Mouse (Mus musculus) adrenal gland, postnatal 4 days (tissue): ENCODE data around the gene Hoxb7. TPM values are rescaled to one million over a fixed set of nuclear protein-coding genes. Genes with fewer than 3 reads are reported as not detected.

Experiments used
- DNase-seq, 2 experiments: peaks; one replicate each; pipeline ENCODE4 v3.0.0; 2021 to 2022; ENCODE audit warnings: low spot score in 2 of 2, mixed read lengths in 2 of 2
- long read RNA-seq, 2 experiments: library from polyadenylated mRNA; stranded (forward); transcript quantifications; one replicate each; pipeline ENCODE4 v2.0.0; 2021
- total RNA-seq, 2 experiments: library from RNA; stranded (reverse); gene quantifications; 2 replicates each; pipeline ENCODE4 v1.2.3; 2021

The Hoxb7 gene
- 10 to 100 TPM; 39.4 to 49.8 TPM for total RNA-seq
- long read RNA-seq, experiment 1, transcript Hoxb7-201 (2 exons, 1,291 nt), result major isoform, 46 of 48 reads
- long read RNA-seq, experiment 1, partial matches to known transcripts, result 0 of 48 reads
- long read RNA-seq, experiment 1, other reads (novel, unspliced or antisense), result 2 of 48 reads
- long read RNA-seq, experiment 2, transcript Hoxb7-201 (2 exons, 1,291 nt), result major isoform, 72 of 77 reads
- long read RNA-seq, experiment 2, partial matches to known transcripts, result 0 of 77 reads
- long read RNA-seq, experiment 2, other reads (novel, unspliced or antisense), result 4 of 77 reads

DNA sequence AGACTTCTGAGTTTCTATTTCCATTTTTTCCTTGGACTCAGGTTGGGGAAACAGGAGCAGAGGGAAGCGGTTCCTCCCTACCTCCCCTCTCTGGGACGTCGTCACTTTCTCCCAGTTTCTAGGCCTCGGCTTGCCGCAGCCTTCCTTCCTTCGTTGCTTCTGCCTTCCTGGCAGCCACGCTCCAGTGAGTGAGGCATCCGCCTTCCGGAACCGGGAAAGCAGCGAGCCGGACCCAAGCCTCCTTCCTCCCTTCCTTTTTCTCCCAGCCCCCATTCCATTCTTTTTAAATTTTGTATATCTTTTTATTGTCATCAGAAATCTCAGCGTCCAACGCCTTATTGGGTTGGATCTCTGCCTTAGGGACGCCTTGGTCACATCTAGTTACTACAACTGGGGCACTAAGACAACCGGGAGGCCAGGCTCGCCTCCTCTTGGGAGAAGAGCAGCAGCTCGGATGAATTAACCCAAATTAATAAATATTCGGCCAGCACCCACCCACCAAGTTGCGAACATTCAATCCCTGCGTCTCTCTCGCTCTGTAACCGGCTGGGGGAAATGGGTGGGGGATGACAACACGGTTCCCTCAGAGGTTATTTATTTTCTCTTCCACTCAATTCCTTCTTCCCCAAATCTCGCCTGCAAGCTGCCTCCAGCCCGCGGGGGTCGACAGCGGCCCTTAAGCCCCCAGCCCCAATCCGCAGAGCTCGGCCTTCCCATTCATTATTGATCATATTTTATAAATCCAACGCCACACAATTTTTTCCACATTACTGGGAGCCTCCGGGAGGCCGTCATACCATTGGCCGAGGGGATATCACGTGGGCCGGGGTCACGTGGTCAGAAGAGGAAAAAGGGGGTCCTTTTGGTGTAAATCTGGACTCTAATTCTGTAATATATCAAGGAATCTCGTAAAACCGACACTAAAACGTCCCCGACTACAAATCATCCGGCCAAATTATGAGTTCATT, at the start of gene Hoxb7:
TSS of gene Hoxb7 (plus strand) at position 853 of the 968 bp plus-strand sequence.
- no peak for DNase-seq

DNA sequence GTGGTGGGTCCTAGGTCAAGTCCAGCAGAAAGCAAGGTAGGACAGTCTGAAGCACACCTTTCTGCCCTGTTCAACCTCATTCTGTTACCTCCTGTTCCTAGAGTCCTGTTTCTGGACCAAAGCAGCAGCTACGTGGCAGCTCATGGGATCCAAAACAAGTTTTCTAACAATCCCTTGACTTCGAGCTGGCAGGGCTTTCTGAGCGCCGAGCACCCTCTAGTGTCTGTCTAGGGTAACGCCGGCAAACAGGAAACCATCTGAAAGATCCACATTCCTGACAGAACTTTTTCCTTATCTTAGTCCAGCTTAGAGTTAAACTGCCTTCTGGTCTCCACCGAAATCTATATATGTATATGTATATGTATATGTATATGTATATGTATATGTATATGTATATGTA, 46.2 kb upstream of the Hoxb7 start:
- DNase-seq, result no peak

DNA sequence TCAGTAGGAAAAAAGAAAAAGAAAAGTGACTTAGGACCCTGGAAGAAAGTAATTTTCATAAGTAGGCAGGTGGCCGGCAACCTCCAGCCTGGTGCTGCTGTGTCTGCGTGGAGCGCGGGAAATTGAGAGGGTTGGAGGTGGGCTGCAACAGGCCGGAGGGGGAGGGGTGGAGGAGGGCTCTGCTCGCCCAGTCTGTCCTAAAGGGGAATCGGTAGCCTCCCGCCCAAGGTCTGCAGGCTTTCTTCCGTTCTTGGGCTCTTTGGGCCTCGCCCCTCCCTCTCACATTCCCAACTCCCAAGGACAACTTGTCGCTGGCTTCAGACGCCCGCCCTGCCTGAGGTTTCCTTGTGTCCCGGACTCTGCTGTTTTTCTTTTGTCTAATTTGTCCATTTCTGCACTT, 35.5 kb upstream of the Hoxb7 start:
- DNase-seq, result no peak

DNA sequence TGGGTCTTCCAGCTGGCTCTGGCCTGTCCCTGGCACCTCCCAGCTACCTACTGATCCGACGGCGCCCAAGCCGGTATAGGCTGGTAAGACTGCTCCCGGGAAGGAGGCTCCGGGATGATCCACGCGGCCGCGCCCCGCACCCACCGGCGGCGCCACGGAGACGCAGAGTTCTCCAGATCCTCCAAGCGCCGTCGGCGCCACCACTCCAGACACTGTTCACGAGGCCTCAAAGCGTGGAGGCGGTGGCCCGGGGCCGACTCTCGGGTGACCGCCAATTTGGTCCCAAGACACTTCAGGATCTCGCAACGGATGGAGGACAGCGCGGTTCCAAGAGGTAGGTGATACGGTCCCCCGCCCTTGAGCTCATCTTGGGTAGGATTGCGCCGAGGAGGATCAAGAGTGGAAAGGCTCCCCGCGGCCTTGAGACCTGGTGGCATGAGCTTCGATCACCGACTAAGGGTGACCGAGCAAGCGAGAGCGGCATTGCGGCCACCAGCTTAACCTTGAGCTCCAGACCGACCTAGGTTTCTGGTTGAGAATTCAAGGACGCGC, 34.9 kb upstream of the Hoxb7 start:
- DNase-seq, result no peak

DNA sequence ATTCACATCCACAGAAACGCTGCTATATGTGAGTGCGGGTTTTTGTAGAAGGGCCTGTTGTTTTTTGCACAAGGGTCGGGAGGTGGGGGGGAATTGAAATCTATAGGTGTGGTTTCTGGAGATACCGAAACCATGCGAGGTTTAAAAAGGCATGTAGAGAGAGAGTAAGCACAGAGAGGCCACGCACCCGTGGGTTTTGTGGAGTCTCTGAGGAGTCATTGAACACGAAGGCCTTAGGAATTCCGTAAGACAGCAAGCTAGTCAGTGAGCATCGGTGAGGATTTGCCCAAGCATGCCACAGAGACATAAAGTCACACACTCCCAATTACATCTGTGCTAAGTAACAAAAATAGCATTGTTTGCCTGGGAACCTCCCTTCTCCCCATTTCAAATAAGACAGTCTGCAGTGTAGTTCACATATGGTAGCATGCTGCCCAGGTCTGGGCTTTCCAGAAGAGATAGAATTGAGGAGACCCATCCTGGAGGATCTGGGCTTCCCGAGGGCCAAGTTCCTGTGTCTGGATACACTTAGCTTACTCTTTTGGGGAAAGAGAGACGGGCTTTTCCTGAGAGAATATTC, 33.8 kb upstream of the Hoxb7 start:
- no peak for DNase-seq

DNA sequence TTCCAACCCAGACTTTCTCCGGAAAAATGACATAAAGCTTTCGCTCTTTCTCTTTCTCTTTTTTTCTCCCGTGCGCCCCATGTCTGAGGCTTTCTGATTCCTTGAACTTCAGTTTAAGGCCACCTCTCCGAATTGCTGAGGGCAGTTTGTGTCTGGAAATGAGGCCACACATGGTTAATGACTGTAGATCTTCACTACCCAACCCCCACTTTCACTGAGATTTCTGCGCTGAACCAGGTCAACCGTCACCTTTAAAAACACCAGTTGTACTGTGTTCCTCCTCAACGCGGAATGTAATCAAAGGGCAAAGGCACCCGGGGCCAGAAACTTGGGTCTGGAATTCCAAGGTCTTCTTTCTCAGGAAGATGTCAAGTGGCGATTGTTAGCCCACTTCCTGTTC, 32.2 kb upstream of the Hoxb7 start:
- DNase-seq, result no peak

DNA sequence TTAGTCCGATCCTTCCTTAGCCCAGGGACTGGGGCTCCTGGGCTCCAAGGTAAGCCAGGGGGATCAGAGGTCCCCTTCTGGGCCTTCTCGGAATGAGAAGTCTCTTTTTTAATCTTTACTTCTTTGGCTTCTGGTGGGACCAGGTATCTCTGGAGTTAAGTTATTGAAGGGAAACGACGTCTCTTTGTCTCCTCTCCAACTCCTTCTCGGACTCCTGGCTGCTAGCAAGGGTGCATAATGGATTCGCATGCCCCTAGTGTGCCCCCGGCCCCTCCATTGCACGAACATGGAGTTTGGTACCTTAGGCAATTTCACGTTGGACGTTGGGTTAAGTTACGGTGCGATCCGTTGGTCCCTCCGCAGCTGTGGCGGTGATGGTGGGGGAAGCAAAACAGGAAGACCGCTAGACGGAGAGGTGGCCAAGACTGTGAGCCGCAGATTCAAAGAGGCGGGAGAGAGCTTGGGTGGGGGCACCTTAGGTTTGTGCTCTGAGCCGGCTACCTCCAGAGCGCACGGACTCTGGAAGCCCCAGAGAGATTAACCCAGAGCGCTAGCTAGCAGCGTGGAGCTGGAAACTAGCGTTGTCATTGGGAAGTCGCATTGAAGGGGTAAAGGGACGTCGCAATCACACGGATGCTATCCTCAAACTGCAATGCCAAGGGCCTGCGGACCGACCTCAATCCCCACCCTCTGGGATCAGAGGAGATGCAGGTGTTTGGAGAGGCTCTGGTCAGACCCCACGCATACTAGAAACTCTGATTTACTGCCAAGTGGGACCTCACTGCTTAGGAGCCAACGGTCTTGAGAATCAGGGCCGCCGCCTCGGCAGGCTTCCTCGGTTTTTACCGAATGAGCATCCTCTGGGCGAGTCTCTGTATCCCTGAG, 31.1 kb upstream of the Hoxb7 start:
- no peak for DNase-seq

DNA sequence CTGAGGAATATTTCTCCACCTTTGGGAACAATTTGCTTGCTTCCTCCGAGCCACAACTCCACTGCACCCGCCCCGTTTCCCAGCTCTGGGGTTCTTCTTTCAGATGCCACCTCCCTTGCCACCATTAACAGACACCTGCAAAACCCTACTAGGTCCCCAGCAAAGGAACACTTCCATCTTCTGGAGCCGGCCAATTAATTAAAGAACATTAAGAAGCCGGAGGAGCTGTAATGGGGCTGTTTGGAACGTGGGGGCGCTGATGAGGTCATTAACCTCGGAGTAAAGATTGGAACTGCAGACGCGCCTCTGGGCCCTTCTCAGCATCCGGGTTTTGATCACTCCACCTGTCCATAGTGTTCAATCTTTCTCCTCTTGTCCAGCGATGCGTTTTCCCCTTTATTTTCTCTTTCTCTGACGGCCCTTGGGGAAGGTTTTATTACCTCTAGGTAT, 30.4 kb upstream of the Hoxb7 start:
- no peak for DNase-seq

DNA sequence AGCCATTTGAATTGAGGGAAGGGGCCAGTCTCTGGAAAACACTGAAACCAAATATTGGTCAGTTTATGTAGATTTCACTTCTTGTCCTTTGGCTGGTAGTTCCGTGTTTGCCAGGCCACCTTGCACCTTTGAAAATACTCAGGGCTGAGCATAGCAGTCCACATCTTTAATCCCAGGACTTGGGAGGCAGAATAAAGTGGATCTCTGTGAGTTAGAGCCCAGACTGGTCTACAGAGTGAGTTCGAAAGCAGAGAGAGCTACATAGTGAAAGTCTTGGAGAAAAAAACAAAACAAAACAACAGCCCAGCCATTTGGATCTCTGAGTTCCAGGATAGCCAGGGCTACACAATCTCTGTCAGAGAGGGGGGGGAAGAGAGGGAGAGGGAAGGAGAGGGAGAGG, 29.3 kb upstream of the Hoxb7 start:
- DNase-seq, result no peak

DNA sequence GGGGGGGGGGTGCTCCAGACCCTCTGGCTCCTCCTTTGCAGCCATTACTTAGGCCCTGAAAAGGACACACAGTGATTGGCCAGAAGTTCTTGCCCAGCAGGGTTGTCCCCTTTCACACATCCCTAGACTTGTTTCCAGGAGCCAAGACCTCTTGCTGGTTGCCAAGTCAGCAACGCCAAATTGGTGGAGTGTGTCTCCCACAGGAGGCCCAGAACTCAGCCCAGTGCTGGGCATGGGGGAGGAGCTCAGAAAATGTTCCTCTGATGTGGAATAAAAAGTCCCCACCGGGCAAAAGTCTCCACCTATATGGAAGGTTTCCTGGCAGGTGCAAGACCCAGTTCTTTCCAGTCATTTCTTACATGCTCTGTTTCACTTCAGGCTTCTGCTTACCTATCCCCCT, 27.4 kb upstream of the Hoxb7 start:
- no peak for DNase-seq

DNA sequence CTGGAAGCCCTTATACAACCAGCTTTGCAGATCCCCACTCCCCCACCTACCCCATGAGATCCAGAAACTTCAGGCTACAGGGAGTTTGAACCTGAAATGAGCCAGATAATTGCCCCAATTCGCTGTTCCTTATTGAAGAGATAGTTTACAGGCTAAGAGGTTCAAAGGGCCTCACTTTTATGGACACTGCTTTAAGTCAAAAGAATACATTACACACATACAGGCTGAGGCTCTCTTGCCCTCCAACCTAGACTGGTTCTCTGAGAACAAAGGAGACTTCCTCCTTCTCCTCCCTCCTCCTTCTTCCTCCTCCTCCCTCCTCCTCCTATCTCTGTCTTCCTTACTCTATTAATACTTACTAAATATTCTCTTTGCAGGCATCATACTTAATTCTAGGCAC, 26.9 kb upstream of the Hoxb7 start:
- no peak for DNase-seq

DNA sequence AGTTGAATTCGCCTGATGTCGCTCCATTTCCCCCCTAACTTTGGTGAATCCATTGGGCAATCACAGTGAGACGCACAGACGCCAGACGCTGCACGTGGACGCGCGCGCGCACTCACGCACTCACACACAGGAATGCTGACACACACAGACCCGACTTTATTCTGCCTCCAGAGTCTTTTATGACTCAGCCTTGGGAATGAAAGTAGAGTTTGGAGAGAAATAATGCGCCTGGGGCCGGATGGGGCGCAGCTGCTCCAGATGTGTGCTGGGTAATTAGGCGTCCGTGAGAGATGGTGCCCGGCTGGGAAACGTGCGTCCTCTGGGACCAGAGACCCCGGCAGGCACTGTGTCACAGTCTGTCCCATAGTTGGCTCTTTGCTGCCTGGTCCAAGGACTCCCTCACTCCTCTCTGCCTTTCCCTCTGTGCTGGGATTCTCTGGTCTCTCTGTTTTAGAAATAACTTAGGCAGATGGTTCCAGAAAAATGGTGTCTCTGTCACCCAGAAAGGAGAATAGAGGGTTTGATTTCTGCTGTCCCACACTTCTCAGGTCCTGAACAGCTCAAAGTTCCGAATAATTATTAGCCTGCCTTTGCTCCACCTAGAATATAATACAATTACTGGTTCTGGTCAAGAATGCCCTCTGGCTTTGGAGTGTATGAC, 26.0 kb upstream of the Hoxb7 start:
- no peak for DNase-seq

DNA sequence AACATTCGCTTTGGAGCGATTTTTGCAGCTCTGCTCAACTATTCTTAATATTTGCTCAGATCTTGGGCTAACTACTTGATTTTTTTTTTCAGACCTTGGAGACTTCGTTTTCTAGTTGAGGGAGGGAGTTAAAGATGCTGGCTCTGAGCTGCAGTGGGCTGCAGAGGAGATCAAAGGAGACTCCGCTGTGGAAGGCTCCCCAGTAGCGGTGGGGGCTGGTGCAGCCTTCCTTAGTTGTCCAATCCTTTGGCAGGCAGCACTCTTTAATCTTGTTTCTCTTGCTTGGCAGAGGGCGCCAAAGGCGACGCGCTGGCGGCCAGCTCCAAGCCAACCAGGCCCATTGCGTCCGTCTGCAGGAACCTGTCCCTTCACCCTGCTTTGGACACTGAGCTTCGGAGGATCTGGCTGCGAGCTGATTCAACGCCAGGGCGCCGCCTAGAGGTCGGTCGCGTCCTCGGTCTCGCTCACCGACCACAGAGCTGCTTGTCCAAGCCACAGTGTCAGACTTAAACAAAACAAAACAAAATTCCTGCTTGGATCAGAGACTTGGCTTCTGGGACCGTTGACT, 25.0 kb upstream of the Hoxb7 start:
- DNase-seq, result peak in 1 of 2 experiments; percentile 79

DNA sequence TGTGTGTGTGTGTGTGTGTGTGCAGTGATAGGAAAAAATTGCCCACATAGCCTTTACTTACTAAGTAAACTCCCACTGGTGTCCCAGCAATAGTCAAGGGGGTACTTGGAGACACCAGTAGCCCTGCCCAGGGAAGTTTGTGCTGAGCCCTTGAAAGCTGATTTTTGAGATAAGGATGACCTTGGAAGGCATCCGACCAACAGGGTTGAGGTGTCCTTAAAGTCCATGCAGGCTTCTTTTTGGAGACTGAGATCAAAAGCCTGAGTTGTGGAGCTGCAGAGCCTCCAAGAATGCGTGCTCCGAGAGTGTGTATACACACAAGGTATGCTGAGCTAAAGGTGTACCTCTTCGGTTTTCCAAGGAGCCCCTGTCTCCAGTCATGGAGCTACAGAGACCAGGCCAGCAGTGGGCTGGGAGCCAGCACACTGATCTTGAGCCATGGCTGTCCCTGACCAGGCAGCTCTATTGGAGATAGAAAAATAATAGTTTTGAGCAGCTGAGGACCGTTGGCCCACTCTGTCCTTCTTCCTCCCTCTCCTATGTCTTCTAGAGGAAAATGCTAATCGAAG, 24.1 kb upstream of the Hoxb7 start:
- DNase-seq, result no peak

DNA sequence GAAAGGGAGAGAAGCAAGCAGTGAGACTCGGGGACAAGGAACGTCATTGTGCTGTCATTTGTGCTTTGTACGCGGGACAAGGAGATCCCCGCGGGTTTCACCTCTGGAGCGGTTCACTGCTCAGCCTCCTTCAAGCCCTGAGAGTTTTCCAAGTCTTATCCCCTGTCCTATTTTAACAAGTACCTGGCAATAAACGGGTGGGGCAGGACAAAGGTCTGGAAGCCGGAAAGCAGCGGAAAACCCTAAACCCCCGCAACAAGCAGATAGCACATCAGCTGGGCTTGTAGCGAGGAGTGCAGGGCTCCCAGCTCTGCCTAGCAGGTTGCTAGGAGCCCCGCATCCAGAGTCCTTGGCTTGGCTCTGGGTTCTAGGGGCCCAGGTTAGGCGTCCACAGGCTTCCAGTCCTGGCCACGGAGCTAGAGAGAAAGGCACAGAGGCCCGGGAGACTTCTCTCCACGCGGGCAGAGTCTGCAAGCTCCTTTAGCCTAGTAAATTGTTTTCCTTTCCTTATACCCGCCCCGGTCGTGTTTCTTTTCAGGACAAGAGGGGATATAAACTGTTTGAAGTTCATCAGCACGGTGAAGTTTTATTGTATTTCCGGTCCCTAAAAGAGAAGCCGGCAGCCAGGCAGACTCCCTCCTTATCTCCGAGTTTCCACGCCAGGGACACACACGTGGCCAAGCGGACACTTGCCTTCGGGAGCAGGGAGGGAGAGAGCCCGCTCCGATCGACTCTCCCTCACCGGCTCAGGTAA, 22.6 kb upstream of the Hoxb7 start:
- DNase-seq, result peak in 1 of 2 experiments; percentile 2

DNA sequence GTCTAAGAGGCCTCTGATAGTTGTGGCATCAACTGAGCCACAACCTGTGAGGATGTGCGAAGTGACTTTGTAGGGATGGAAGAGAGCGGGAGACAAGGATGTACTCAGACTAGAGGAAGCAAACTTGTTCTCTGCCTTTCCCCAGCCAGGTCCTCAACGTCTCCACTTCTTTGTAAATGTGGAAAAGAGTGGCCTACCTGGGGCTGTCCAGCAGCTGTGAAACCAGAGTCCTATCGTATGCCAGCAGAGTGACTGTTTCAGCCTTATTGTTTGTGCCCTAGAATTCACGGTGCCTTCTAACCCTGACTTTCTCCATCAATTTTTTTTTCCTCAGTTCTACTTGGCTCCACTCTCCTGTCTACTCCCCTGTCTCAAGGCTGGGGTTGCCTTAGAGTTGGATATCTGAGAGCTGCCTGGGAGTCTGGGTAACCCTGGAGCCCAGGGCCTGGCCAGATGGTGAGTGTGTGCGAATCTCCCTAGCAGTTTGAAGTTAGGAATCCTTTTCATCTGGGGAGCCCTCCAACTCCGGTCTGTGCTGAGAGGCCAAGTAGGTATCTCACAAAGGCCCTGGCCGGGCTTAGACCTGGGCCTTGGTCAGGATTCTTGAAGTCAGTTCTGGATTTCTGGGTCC, 21.9 kb upstream of the Hoxb7 start:
- no peak for DNase-seq

DNA sequence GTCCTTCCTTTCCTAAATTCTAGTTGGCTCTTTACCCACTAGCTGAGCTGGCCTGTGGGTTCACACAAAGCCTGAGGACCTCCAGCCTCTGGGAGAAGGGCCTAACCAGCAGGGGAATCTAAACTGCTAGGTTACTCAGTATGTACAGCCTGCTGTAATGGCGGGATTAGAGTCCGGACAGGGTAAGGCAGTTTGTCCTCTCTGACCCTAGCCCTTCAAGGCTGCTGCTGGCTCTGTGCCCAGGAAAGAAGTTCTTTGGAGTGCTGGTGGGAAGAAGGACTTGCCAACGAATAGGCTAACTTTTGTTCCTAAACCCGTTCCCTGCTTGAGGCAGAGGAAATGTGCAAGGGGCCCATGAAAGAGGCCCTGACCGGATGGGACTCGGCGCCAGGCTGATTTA, 20.5 kb upstream of the Hoxb7 start:
- DNase-seq, result no peak
